Mouse (Mus musculus) small intestine, adult 2 months (tissue): ENCODE data around the gene Exo1.

Source experiments
- CTCF ChIP-seq: fragments of 200-500 bp; IDR thresholded peaks from 2 replicates; pipeline ENCODE4 v1.5.1; 2012; ENCODE audit warnings: low read depth, mild to moderate bottlenecking, control low read depth, inconsistent platforms, low read length, moderate library complexity, mixed read lengths; ENCODE audit not compliant: insufficient replicate concordance, insufficient read length; ENCODE audit errors: extremely low read depth
- POLR2A ChIP-seq: fragments of 200-500 bp; IDR thresholded peaks from 2 replicates; pipeline ENCODE4 v1.6.1; 2012; ENCODE audit warnings: low read depth, mild to moderate bottlenecking, control low read depth, inconsistent platforms, low read length, moderate library complexity

DNA sequence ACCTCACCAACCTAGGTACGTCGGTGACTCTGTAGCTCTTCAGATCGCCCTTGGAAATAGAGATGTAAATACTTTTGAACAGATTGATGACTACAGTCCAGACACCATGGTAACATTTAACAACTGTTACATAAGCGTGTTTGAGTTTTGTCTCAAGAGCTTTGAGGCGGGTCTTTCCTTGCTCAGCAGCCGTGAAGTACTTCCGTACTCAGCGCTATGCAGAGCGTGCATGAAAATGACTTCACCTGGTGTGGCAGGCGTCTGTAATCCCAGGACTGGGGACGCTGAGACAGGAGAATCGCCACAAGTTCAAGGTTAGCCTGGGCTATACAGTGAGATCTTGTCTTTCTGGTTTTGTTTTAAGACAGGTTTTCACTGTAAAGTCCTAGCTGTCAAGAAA, 13.3 kb downstream of the Exo1 start:
- no peak for TF ChIP-seq POLR2A
- no peak for TF ChIP-seq CTCF
